Mouse (Mus musculus) liver, adult 2 months (tissue): ENCODE data around the gene Svop.
A peak's percentile ranks its signal among the peaks of the same experiment; 100 is the strongest.

Source experiments
- CTCF ChIP-seq: fragments of 200-500 bp; IDR thresholded peaks from 2 replicates; pipeline ENCODE4 v1.5.1; 2011; ENCODE audit warnings: low read depth, low read length, control low read depth
- POLR2A ChIP-seq: fragments of 200-500 bp; IDR thresholded peaks from 2 replicates; pipeline ENCODE4 v1.6.1; 2011; ENCODE audit warnings: low read length, control low read depth; ENCODE audit not compliant: insufficient read depth; ENCODE audit errors: extremely low read depth

DNA sequence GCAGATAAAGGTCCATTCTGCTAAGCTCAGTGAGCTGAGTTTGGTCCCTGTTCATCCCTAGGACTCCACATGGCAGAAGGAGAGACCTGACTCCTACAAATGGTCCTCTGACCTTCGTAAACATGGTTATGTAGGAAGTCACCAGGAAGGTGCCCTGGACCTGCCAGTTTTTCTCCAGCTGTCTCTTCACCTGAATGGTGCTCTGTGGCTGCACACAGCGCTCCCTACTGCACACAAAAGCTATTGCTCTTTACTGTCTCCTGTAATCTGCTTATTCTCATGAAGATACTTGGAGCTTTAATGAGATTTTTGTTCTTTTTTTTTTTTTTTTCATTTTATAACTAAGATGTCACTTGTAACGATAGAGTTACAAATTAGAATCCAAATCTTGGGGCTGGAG lies 44.8 kb downstream of the Svop start:
- TF ChIP-seq POLR2A (no peak), CTCF (peak; percentile 43)
